Mouse (Mus musculus) ES-E14 (cell line): Measurements from ENCODE around the gene Elfn2.

Experiments
- CHD2 ChIP-seq: IDR thresholded peaks from 2 replicates; pipeline ENCODE4 v1.6.1; 2014; ENCODE audit warnings: mild to moderate bottlenecking, low read depth, low read length, inconsistent platforms
- HCFC1 ChIP-seq: IDR thresholded peaks from 2 replicates; pipeline ENCODE4 v1.6.1; 2012; ENCODE audit warnings: low read length, inconsistent platforms, borderline replicate concordance; ENCODE audit not compliant: insufficient read depth
- MAFK ChIP-seq: IDR thresholded peaks from 2 replicates; pipeline ENCODE4 v1.6.1; 2014; ENCODE audit warnings: mild to moderate bottlenecking, low read depth, low read length, inconsistent platforms; ENCODE audit not compliant: insufficient read depth
- ZC3H11A ChIP-seq: IDR thresholded peaks from 2 replicates; pipeline ENCODE4 v1.6.1; 2012; ENCODE audit warnings: low read depth, mild to moderate bottlenecking, inconsistent platforms, low read length, borderline replicate concordance

- TF ChIP-seq MAFK, result no peak
- TF ChIP-seq CHD2, result no peak
- TF ChIP-seq ZC3H11A, result no peak
- TF ChIP-seq HCFC1, result no peak
These were observed 26.1 kb downstream of the Elfn2 start for GRCm38 (mm10) chr15:78692505-78692904.
